27 mouse cellular contexts compared by ENCODE assay signal in the genomic region with DNA sequence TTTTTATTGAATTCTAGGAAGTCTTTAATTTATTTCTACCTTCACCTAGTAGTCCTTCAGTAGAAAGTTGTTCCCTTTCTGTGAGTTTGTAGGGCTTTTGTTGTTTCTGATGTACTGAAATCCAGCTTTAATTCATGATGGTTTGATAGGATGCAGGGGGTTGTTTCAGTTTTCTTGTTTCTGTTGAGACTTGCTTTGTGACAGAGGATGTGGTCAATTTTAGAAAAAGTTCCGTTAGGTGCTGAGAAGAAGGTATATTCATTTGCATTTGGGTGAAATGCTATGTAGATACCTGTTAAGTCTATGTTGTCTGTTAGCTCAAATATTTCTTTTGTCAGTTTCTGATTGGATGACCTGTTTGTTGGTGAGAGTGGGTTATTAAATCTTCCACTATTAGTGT. TPM values are rescaled to one million over a fixed set of nuclear protein-coding genes. Genes with fewer than 3 reads are reported as not detected.
"Had no signal": no experiment of that assay in that cellular context is flagged by ENCODE, and none has a peak within 500 bp of the region (broad histone marks: within the 10 kb centered on the region; RNA-seq: fewer than 3 reads in every experiment).

No protein-coding gene starts in this region.

- ATAC-seq: liver, embryonic 12.5 days; midbrain, embryonic 15.5 days had no signal

- H3K27ac ChIP-seq: kidney, postnatal 0 days; layer of hippocampus, adult 2 months; limb, embryonic 10.5 days; limb, embryonic 13.5 days; liver, embryonic 12.5 days; liver, embryonic 15.5 days; lung, embryonic 15.5 days; midbrain, embryonic 12.5 days; midbrain, embryonic 15.5 days; neural tube, embryonic 13.5 days; stomach, postnatal 0 days had no signal

- H3K4me3 ChIP-seq: layer of hippocampus, adult 2 months; limb, embryonic 10.5 days; limb, embryonic 13.5 days; liver, embryonic 12.5 days; liver, embryonic 15.5 days; lung, embryonic 15.5 days; megakaryocyte, embryonic 14.5 days; midbrain, embryonic 12.5 days; midbrain, embryonic 15.5 days; neural tube, embryonic 13.5 days had no signal

- H3K27me3 ChIP-seq: limb, embryonic 13.5 days; liver, embryonic 12.5 days; liver, embryonic 15.5 days; lung, embryonic 15.5 days; midbrain, embryonic 12.5 days; midbrain, embryonic 15.5 days; neural tube, embryonic 13.5 days had no signal

- H3K9ac ChIP-seq: limb, embryonic 13.5 days; liver, embryonic 12.5 days; liver, embryonic 15.5 days; lung, embryonic 15.5 days; midbrain, embryonic 12.5 days; midbrain, embryonic 15.5 days; neural tube, embryonic 13.5 days had no signal

- H3K4me2 ChIP-seq: limb, embryonic 13.5 days; liver, embryonic 12.5 days; liver, embryonic 15.5 days; lung, embryonic 15.5 days; midbrain, embryonic 12.5 days; midbrain, embryonic 15.5 days; neural tube, embryonic 13.5 days had no signal

- H3K9me3 ChIP-seq: limb, embryonic 10.5 days; limb, embryonic 13.5 days; liver, embryonic 12.5 days; liver, embryonic 15.5 days; lung, embryonic 15.5 days; megakaryocyte, embryonic 14.5 days; midbrain, embryonic 12.5 days; midbrain, embryonic 15.5 days; neural tube, embryonic 13.5 days had no signal

- DNase-seq: kidney, adult 2 months; kidney, postnatal 25 days; layer of hippocampus, adult 9-11 months; liver; lung, adult 18-20 months; lung, postnatal 10 days; lung, postnatal 36 days; retina, postnatal 1 day; right cerebral cortex, postnatal 25 days; spleen, adult 18-20 months; thymus, postnatal 36 days had no signal

- H3K4me1 ChIP-seq: limb, embryonic 10.5 days; limb, embryonic 13.5 days; liver, embryonic 12.5 days; liver, embryonic 15.5 days; lung, embryonic 15.5 days; megakaryocyte, embryonic 14.5 days; midbrain, embryonic 12.5 days; midbrain, embryonic 15.5 days; neural tube, embryonic 13.5 days had no signal

- H3K36me3 ChIP-seq: limb, embryonic 10.5 days; limb, embryonic 13.5 days; liver, embryonic 12.5 days; liver, embryonic 15.5 days; lung, embryonic 15.5 days; midbrain, embryonic 12.5 days; midbrain, embryonic 15.5 days; neural tube, embryonic 13.5 days had no signal

RNA-seq across cellular contexts. Expression of gene Olfr547, which starts 5.5 kb away (rescaled TPM):
- polyA plus RNA-seq: kidney, adult 2 months; kidney, embryonic 14.5 days; kidney, postnatal 0 days; large intestine, adult 2 months; limb, embryonic 10.5 days; limb, embryonic 13.5 days; liver, embryonic 12.5 days; liver, embryonic 15.5 days; lung, embryonic 15.5 days; midbrain, embryonic 12.5 days; midbrain, embryonic 15.5 days; neural tube, embryonic 13.5 days; stomach, embryonic 14.5 days; stomach, postnatal 0 days; urinary bladder, adult 2 months had no signal

RNA-seq across cellular contexts. Expression of gene Olfr548-ps1, which starts 11.6 kb away (rescaled TPM):
- polyA plus RNA-seq: kidney, adult 2 months; kidney, embryonic 14.5 days; kidney, postnatal 0 days; large intestine, adult 2 months; limb, embryonic 10.5 days; limb, embryonic 13.5 days; liver, embryonic 12.5 days; liver, embryonic 15.5 days; lung, embryonic 15.5 days; midbrain, embryonic 12.5 days; midbrain, embryonic 15.5 days; neural tube, embryonic 13.5 days; stomach, embryonic 14.5 days; stomach, postnatal 0 days; urinary bladder, adult 2 months had no signal

RNA-seq across cellular contexts. Expression of gene Olfr549, which starts 20.6 kb away (rescaled TPM):
- polyA plus RNA-seq: kidney, adult 2 months; kidney, embryonic 14.5 days; kidney, postnatal 0 days; large intestine, adult 2 months; limb, embryonic 10.5 days; limb, embryonic 13.5 days; liver, embryonic 12.5 days; liver, embryonic 15.5 days; lung, embryonic 15.5 days; midbrain, embryonic 12.5 days; midbrain, embryonic 15.5 days; neural tube, embryonic 13.5 days; stomach, embryonic 14.5 days; stomach, postnatal 0 days; urinary bladder, adult 2 months had no signal

RNA-seq across cellular contexts. Expression of gene Olfr545, which starts 29.7 kb away (rescaled TPM):
- polyA plus RNA-seq: kidney, adult 2 months; kidney, embryonic 14.5 days; kidney, postnatal 0 days; large intestine, adult 2 months; limb, embryonic 13.5 days; liver, embryonic 12.5 days; liver, embryonic 15.5 days; lung, embryonic 15.5 days; stomach, postnatal 0 days; urinary bladder, adult 2 months had no signal

RNA-seq across cellular contexts. Expression of gene Trim21, which starts 36.2 kb away (rescaled TPM):
- polyA plus RNA-seq: midbrain, embryonic 15.5 days had no signal
